Mouse (Mus musculus) midbrain, embryonic 14.5 days (tissue): Measurements from ENCODE around the gene Rtf2. TPM values are rescaled to one million over a fixed set of nuclear protein-coding genes. Genes with fewer than 3 reads are reported as not detected.

ENCODE experiments used
- ATAC-seq: fragments of 200-750 bp; cut with Nextera tagmentation; 2 replicates; pipeline ENCODE4 v1.8.0; 2017; ENCODE audit warnings: moderate number of reproducible peaks, moderate library complexity; ENCODE audit not compliant: low FRiP score, low TSS enrichment
- DNase-seq: peaks from one replicate; pipeline ENCODE4 v3.0.0-alpha.2; 2015
- H3K27ac ChIP-seq: fragments of 300-500 bp; sonication (generic); replicated peaks from 2 replicates; pipeline ENCODE4 v1.5.1; 2014; ENCODE audit warnings: mild to moderate bottlenecking, low read depth, low read length, moderate library complexity
- H3K27me3 ChIP-seq: fragments of 300-500 bp; sonication (generic); 2 replicates; pipeline ENCODE4 v1.6.1; 2014; ENCODE audit warnings: low read length, control low read depth, mixed read lengths; ENCODE audit not compliant: control insufficient read depth, insufficient read depth
- H3K36me3 ChIP-seq: fragments of 300-500 bp; sonication (generic); 2 replicates; pipeline ENCODE4 v1.6.1; 2014; ENCODE audit warnings: low read length, control low read depth; ENCODE audit not compliant: control insufficient read depth, insufficient read depth
- H3K4me1 ChIP-seq: fragments of 300-500 bp; sonication (generic); 2 replicates; pipeline ENCODE4 v1.6.1; 2014; ENCODE audit warnings: mild to moderate bottlenecking, antibody characterized with exemption, low read length, control low read depth; ENCODE audit not compliant: control insufficient read depth, insufficient read depth
- H3K4me2 ChIP-seq: fragments of 300-500 bp; sonication (generic); 2 replicates; pipeline ENCODE4 v1.6.1; 2014; ENCODE audit warnings: mild to moderate bottlenecking, low read length, moderate library complexity
- H3K4me3 ChIP-seq: fragments of 300-500 bp; sonication (generic); replicated peaks from 2 replicates; pipeline ENCODE4 v1.5.1; 2014; ENCODE audit warnings: low read depth, low read length
- H3K9ac ChIP-seq: fragments of 300-500 bp; sonication (generic); replicated peaks from 2 replicates; pipeline ENCODE4 v1.6.1; 2014; ENCODE audit warnings: mild to moderate bottlenecking, low read length, moderate library complexity
- H3K9me3 ChIP-seq: fragments of 300-500 bp; sonication (generic); 2 replicates; pipeline ENCODE4 v1.6.1; 2016; ENCODE audit warnings: low read length, control low read depth, mixed read lengths; ENCODE audit not compliant: control insufficient read depth
- WGBS: fragments of 180-500 bp; shearing (Covaris S2); extraction: QIAGEN DNeasy Blood & Tissue Kit; methylation state at CpG from one replicate; pipeline ENCODE4 v1.1.7; 2014; 5-methylcytosine and 5-hydroxymethylcytosine counted together
- polyA plus RNA-seq: library from polyadenylated mRNA; unstranded; fragments of >200 nt; fragmentation: Nextera tagmentation; extraction: Ambion mirVana; gene quantifications from 2 replicates; pipeline ENCODE4 v1.2.1, GENCODE M21; 2014

Gene Rtf2
- polyA plus RNA-seq, 1 experiment from 2014 or later, result 101 TPM

DNA sequence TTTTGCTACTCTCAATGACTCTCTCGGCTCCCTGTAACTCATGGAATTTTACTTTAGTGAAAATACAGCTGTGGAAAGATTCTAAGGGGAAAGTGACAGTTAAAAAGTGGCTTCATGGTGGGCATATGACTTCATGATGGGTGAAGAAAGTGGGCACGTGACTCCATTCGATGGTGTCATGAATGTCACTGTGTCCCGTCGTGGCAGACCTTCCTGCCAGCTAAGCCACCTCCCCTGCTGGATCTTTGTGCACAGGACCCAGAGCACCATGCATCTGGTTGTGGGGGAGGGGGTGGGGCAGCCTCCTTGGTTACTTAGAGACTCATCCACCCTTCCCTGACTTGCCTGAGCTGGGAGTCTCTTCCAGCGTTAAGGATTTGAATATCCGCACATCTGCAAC lies 36.1 kb upstream of the Rtf2 start:
- WGBS, result 61% methylated on average over 7 of the region's 7 CpGs
- H3K9me3 ChIP-seq, result no peaks in the 10 kb centered on the region
- no peak overlapping the region for H3K4me2 ChIP-seq
- H3K36me3 ChIP-seq, result no peaks in the 10 kb centered on the region
- no peaks in the 10 kb centered on the region for H3K27me3 ChIP-seq
- ATAC-seq, result no peak
- H3K4me1 ChIP-seq, result no peaks in the 10 kb centered on the region
- H3K27ac ChIP-seq, result no peak overlapping the region
- DNase-seq, result no peak
- no peak overlapping the region for H3K9ac ChIP-seq
- no peak overlapping the region for H3K4me3 ChIP-seq

DNA sequence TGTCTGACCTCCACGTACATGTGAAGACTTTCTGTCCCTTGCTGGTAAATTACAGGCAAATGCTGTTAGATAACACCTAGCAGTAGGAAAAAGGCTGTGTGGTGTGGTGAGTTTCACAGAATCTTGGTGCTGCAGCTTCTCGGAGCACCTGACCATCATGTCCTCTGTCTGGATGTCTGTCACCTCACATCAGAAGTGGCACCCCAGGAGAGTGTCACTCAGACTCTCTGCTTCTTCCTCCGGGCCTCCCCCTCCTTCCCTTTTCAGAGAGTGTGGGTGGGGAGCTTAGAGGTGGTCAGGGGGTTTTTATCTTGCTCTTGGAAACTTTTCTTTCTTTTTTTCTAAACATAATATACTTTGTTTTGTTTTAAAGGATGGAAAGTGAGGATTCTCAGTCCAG lies 35.3 kb upstream of the Rtf2 start:
- no peak overlapping the region for H3K9ac ChIP-seq
- H3K4me2 ChIP-seq, result no peak overlapping the region
- H3K27ac ChIP-seq, result no peak overlapping the region
- no peaks in the 10 kb centered on the region for H3K9me3 ChIP-seq
- no peaks in the 10 kb centered on the region for H3K4me1 ChIP-seq
- ATAC-seq, result no peak
- H3K36me3 ChIP-seq, result no peaks in the 10 kb centered on the region
- H3K27me3 ChIP-seq, result no peaks in the 10 kb centered on the region
- WGBS, result 67% methylated on average over 3 of the region's 3 CpGs
- no peak overlapping the region for H3K4me3 ChIP-seq
- DNase-seq, result no peak

DNA sequence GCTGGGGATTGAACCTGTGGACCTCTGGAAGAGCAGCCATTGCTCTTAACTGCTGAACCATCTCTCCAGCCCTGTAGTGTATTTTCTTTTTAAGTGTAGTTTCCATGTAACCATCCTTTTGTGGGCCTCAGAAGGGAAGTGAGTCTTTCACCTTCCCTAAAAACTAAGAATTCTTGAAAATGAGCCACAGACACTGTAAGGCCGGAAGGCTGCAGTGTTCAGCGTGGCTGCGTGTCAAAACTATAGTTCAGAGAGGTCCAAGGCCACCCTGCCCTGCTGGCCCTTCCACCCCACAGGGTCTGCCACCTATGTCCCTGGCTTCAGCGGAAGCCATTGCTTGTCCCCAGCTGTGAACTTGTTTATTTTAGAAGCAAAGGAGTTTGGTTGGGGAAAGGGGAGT lies 34.2 kb upstream of the Rtf2 start:
- Histone ChIP-seq H3K36me3 (no peaks in the 10 kb centered on the region), H3K9ac (no peak overlapping the region), H3K4me2 (no peak overlapping the region), H3K27ac (no peak overlapping the region), H3K4me3 (no peak overlapping the region), H3K4me1 (no peaks in the 10 kb centered on the region), H3K27me3 (no peaks in the 10 kb centered on the region), H3K9me3 (no peaks in the 10 kb centered on the region)
- DNase-seq (no peak), ATAC-seq (no peak)
- WGBS, result 83% methylated on average over 4 of the region's 4 CpGs

DNA sequence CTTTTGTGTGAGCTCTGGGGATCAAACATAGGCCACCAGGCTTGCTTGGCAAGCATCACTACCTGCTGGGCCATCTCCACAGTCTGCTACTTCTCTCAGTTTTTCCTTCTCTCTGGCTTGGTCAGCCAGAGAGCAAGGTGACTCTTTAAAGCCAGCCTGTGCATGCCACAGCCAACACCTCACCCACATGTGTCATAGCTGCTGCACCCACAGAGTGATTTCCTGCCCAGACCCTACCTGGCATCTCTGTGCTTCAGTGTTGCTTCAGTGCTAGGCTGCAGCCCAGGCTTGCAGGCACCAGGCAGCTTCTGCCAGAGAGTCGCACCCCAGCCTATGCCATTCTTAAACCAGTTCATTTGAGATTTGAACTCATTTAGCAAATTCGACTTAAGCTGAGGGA lies 32.9 kb upstream of the Rtf2 start:
- H3K4me3 ChIP-seq, result no peak overlapping the region
- H3K36me3 ChIP-seq, result no peaks in the 10 kb centered on the region
- WGBS, result 81% methylated on average over 2 of the region's 2 CpGs
- H3K9ac ChIP-seq, result no peak overlapping the region
- no peaks in the 10 kb centered on the region for H3K27me3 ChIP-seq
- H3K27ac ChIP-seq, result no peak overlapping the region
- no peaks in the 10 kb centered on the region for H3K4me1 ChIP-seq
- DNase-seq (no peak), ATAC-seq (no peak)
- H3K9me3 ChIP-seq, result no peaks in the 10 kb centered on the region
- no peak overlapping the region for H3K4me2 ChIP-seq

DNA sequence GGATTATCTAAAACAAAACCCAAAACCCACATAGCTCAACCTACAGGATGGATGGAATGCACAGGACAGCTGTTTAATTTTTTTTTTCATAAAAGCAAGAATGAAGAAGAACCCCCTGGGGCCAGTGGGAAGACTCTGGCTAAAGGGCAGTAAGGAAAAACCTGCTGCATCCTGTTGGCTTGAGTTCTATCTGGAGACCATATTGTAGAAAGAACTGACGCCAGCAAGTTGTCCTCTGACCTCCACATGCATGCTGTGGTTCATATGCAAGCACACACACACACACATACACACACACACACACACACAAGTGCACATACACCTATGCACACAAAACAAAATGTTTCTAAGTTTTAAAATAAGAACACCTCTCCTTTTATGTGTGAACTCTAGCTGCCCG lies 29.7 kb upstream of the Rtf2 start:
- no peaks in the 10 kb centered on the region for H3K36me3 ChIP-seq
- DNase-seq, result no peak
- no peaks in the 10 kb centered on the region for H3K9me3 ChIP-seq
- H3K4me2 ChIP-seq, result no peak overlapping the region
- no peaks in the 10 kb centered on the region for H3K27me3 ChIP-seq
- no peak overlapping the region for H3K4me3 ChIP-seq
- 81% methylated on average over 2 of the region's 2 CpGs for WGBS
- no peak overlapping the region for H3K27ac ChIP-seq
- H3K9ac ChIP-seq, result no peak overlapping the region
- H3K4me1 ChIP-seq, result no peaks in the 10 kb centered on the region
- ATAC-seq, result no peak

DNA sequence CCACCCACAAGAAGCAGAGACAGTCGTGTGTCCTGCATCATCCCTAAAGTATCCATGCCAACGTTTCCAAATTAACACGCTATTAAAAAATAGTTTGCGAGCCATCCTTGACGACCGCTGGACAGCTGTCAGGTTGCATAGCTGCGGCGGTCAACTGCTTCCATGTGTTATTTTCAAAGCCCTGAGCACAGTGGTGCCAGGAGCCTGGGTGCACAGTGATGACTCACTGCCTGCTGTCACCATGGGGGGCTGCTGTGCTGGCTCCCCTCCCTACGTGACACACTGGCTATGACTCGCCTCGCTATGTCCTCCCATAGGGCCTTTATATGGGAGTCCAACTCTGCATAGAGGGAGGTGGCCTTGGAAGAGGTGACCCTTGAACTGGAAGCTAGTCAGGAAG lies 29.3 kb upstream of the Rtf2 start:
- no peaks in the 10 kb centered on the region for H3K4me1 ChIP-seq
- no peak for DNase-seq
- H3K4me3 ChIP-seq, result no peak overlapping the region
- 84% methylated on average over 11 of the region's 11 CpGs for WGBS
- no peak for ATAC-seq
- no peaks in the 10 kb centered on the region for H3K9me3 ChIP-seq
- no peak overlapping the region for H3K9ac ChIP-seq
- no peak overlapping the region for H3K4me2 ChIP-seq
- no peak overlapping the region for H3K27ac ChIP-seq
- H3K27me3 ChIP-seq, result no peaks in the 10 kb centered on the region
- no peaks in the 10 kb centered on the region for H3K36me3 ChIP-seq

DNA sequence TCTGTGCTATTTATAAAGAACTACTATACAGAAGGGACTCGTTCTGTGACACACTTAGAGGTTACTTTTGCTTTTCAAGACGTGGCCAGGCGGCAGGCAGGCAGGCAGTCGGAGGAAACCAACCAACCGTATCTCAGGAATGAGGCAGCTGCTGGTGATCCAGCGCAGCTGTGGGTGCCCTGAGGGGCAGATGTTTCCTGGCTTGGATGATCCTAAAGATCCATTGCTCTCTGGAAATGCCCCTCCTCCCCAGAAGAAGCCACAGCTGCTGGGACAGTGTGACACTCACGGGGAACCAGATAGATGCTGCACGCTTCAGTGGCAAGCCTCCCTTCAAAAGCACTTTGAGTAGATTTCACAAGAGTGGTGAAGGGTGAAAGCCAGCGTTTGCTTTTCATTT lies 27.9 kb upstream of the Rtf2 start:
- ATAC-seq (no peak), DNase-seq (peak; percentile 56)

DNA sequence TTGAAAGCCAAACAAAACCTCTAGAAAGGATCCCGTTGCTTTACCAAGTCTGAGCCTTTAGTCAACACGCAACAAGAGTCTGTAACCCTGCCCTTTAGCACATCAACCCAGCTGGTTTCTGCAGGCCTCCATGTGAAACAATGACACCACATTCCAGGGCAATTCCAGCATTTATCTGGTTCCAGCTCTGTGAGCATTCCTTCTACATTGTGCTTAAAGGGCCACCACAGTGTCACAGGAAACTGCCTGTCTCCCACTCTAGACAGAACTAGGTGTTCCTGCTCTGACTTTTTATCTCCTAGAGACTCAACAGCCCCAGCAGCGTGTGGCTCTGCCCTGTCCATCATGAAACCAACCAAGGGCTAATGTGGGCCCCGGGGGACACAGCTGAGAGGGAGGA lies 27.1 kb upstream of the Rtf2 start:
- no peak overlapping the region for H3K9ac ChIP-seq
- no peak overlapping the region for H3K4me3 ChIP-seq
- H3K9me3 ChIP-seq, result no peaks in the 10 kb centered on the region
- ATAC-seq, result no peak
- H3K27ac ChIP-seq, result no peak overlapping the region
- no peaks in the 10 kb centered on the region for H3K4me1 ChIP-seq
- WGBS, result 25% methylated on average over 4 of the region's 4 CpGs
- no peak for DNase-seq
- no peaks in the 10 kb centered on the region for H3K27me3 ChIP-seq
- no peaks in the 10 kb centered on the region for H3K36me3 ChIP-seq
- no peak overlapping the region for H3K4me2 ChIP-seq

More for the DNA sequence above, 27.9 kb upstream of the Rtf2 start:
- WGBS, result 3% methylated on average over 9 of the region's 9 CpGs
- Histone ChIP-seq H3K9ac (no peak overlapping the region), H3K9me3 (no peaks in the 10 kb centered on the region), H3K4me1 (no peaks in the 10 kb centered on the region), H3K4me2 (peak overlapping the region; percentile 17; the same call in 1 of the 2 replicates), H3K27ac (no peak overlapping the region), H3K4me3 (no peak overlapping the region), H3K36me3 (no peaks in the 10 kb centered on the region), H3K27me3 (no peaks in the 10 kb centered on the region)

DNA sequence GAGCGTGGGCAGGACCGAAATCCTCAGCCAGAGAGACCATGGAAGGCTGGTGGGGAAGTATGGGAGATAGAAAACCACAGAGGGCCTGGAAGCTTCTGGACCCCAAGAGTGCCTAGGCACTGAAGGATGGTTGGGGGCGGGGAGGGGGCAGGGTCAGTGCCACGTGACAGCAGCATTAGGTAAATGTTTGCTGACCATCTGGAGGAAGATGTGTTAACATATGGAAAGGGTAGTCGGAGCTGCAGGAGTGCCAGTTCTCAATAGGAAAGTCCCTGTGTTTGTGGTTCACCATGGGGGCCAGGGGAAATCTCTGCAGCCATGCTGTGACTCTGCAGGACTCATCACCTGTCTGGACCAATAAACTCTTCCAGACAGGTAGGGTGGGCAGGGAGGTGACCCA lies 26.5 kb upstream of the Rtf2 start:
- no peak overlapping the region for H3K4me2 ChIP-seq
- H3K4me3 ChIP-seq, result no peak overlapping the region
- no peaks in the 10 kb centered on the region for H3K4me1 ChIP-seq
- no peak overlapping the region for H3K27ac ChIP-seq
- H3K27me3 ChIP-seq, result no peaks in the 10 kb centered on the region
- DNase-seq (no peak), ATAC-seq (no peak)
- no peak overlapping the region for H3K9ac ChIP-seq
- no peaks in the 10 kb centered on the region for H3K9me3 ChIP-seq
- no peaks in the 10 kb centered on the region for H3K36me3 ChIP-seq
- 60% methylated on average over 5 of the region's 5 CpGs for whole genome bisulfite sequencing
